Mouse (Mus musculus) forelimb bud, embryonic 11.5 days (tissue): ENCODE results near the gene Sema3b.

Source experiments
- DNase-seq: peaks from one replicate; pipeline ENCODE4 v3.0.0-alpha.2; 2012; ENCODE audit warnings: low read depth, low spot score

Gene Sema3b

DNA sequence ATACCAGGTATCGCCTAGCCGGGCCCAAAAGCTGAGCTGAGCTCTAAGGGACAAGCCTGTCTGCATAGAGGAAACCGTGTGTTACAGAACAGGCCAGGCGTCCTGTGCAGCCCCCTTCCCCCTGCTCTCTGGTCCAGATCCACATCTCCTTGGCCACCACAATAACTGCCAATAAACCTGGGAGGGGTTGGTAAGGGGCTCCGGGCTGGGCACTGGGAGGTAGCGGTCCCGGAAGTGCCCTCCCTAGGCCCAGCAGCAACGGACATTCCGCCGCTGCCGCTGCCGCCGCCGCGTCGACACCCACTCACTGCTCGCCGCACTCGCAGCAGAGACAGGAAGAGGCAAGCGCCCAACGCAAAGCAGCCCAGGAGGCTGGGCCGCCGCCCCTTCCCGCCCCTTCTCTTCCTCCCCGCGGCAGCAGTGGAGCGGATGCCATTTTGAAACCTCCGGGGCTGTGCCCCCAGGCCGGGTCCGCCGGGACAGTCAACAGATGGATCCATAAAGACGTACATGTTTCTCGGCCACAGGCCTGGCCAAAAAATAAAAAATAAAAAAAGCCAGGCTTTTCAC, 24.1 kb upstream of the Sema3b start:
- peak; percentile 59 for DNase-seq

DNA sequence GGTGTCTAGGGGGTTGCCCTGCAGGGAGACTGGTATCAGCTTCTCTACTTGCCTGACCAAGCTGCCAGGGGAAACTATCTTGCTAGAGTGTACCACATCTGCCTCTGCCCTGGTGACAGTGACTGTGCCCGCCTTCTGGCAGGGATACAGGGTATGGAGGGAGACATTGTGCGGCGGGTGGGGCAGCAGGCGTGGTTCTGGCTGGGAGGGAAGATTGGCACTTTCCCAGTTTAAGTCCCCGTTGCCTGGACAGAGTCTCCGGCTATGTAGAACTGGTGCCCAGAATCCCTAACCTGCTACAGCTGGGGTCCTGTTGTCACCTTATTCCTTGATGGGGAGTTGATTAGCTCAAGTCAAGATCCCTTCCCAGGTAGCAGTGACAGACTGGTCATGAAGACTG, 23.4 kb upstream of the Sema3b start:
- DNase-seq, result no peak

DNA sequence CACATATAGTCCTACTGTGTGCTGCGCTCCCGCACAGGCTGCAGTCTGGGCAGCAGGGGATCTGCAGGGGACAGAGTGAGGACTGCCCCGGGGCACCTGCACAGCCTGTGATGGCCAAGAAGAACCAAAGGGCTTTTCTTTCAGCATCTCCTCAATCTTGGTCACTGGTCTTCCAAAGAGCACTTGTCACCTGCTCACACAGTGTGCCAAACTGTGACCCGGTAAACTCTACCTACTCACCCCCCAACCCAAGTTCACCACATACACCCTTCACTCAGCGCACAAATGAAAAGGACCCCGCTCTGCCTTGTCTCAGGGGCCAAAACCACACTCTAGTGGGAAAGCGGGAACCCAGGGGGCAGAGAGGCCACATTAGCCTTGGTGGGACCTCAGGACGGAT, 22.8 kb upstream of the Sema3b start:
- no peak for DNase-seq

DNA sequence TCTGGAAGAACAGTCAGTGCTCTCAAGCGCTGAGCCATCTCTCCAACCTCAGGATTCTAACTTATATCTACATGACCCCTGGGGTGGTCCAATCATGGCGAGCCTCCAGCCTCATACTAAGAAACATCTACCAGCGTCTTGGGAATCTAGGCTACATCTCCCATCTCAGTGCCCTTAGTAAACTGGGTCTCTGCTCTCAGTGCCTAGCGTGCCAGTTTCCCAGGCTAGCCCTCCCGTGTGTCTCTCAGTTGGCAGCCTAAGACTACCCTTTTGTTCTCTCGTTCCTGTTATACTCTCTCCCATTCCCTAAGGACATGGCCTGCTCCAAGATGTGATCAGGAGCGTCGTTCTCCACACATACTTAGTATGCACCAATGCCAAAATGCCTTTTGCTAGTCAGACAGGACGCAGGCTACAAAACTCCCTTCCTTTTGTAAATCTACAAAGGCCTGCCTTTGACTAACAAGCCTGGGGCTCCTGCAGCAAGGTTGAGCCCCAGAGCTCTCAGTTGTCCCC, 22.3 kb upstream of the Sema3b start:
- DNase-seq, result no peak

DNA sequence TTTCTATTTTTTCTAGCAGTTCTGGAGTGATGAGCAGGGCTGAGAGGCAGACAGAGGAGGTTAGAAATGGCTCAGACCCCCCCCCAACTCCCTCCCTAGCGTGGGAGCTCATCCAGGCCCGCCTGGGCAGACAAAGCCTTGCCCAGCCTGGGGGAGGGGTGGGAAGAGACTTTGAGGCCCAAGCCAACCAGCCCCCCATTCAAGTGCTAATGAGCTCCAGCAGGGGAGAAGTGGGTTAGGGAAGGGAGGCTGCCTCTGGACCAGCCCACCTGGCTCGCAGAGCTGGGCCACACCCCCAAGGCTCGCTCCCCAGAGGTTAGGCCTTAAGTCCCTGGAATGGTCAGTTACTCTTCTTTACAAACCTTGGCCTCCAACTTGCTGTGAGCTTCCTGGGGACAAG, 21.5 kb upstream of the Sema3b start:
- DNase-seq, result peak; percentile 71

DNA sequence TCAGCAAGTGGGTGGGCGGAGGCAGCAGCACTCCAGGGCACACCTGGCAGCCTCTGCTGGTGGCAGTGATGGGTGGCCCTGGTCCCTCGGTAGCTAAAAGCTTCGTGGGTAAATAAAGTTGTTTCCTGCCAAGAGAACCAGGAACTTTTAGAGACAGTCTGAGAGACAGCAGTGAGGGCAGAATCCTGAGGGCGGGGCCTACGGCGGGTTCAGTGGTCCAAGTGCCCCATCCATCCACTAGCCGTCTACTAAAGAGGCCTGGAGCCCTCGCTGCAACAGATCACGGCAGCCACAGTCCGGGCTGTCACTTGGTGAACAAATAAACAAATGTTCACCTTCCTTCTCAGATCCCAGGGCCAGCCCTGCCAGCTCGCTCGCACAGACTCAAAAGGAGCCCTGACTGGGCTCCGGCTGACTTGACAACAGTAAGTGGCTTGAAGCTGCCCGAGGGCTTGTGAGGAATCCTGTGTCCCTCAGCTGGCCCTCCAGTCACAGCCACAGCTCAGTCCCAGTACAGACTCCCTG, 20.9 kb upstream of the Sema3b start:
- DNase-seq, result no peak

DNA sequence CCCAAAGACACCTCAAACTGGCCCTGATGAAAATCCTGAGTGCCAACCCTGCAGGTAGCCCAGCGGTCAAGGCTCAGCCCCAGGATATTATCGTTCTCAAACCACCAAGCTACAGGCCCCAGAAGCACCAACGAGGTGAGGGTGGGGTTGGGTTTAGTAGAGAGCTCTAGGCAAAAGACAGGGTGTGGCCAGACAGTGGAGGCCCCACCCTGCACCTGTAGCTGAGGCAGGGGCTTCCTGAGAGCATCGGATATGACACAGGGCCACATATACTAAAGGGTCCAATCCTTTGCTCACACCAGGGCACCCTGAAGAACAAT, 20.3 kb upstream of the Sema3b start:
- DNase-seq, result no peak

DNA sequence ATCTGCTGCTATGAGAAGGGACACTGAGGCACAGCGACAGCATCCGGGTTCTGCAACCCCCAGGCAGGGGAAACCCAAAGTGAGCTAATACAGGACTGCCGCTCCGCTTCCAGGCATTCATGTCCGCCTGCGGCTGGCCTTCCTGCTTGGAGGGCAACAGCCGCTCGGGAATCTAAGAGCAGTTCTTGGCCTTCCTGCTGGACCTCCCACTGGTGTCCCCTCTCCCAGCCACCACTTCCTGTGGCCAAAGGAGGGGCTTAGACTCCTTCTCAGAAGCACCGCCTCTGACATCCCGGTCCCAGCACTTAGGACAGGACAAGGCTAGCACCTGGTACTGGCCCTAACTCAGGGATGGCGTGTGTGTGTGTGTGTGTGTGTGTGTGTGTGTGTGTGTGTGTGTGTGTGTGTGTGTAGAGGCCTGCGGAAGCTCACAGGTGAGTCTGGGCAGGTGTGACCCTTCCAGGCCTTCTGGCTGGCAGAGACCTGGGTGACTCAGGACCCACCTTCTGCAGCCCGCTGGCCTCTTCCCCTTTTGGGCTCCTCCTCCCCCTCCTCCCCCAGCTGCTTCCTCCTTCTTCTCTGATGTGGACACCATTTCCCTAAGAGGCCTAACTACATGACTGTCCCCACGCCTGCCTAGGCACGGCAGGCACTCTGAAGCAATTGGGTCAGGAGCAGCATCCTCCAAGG, 19.8 kb upstream of the Sema3b start:
- no peak for DNase-seq

DNA sequence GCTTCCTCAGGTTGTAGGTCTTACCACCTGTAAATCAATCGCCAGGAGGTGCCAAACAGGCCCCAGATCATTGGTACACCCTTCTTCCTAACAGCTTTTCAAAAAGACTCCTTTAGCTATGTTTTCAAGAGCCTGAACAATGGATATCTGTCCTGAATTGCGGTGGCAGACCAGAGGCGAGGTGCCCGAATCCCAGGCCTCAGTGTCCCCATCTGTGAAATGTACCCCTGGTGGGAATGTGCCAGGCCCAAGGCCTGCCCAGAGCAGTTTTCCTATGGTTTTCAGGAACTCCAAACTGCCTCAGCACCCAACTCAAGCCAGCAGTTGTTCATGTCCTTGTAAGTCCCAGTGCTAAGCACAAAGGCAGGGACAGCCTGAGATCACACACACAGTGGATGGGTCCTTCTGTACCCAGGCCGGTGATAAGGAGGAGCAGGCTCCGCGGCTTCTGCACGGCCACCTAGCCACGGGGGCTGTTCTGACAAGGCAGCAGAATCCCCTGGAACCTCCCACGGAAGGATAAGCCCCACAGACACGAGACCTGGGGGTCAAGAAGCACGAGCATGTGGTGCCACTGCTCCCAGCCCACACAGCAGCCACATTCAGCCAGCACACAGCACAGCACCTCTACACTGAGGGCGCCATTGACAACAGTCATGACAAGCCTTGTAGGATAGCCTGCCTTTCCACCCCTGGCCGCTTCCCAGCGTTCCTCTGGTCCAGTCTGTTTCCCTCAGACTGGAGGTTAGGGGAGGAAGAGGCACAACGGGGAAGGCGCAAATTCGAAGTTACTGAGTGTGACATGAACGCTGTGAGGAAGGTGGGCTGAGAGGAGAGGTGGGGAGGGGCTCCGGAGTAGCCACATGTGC, 18.6 kb upstream of the Sema3b start:
- DNase-seq, result no peak

DNA sequence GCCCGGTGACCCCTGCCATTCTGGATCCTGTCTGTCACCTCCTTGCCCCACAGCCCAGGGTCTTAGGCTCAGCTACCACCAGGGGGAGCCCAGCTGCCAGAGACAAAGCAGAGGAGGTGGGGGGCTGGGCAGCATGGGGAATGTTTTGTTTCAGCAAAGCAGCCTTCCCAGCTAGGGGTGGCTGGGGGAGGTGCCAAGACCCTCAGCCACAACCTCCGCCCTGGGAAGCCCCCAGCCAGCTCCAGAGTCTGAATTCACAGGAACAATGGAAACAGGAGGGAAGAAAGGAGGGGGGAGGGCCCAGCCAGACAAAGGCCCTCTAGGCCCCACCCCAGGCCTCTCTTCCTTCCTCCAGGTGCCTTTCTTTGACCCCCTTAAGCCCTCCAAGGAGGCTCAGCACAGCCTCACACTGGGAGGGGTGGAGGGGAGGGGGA, 17.8 kb upstream of the Sema3b start:
- peak; percentile 93 for DNase-seq

DNA sequence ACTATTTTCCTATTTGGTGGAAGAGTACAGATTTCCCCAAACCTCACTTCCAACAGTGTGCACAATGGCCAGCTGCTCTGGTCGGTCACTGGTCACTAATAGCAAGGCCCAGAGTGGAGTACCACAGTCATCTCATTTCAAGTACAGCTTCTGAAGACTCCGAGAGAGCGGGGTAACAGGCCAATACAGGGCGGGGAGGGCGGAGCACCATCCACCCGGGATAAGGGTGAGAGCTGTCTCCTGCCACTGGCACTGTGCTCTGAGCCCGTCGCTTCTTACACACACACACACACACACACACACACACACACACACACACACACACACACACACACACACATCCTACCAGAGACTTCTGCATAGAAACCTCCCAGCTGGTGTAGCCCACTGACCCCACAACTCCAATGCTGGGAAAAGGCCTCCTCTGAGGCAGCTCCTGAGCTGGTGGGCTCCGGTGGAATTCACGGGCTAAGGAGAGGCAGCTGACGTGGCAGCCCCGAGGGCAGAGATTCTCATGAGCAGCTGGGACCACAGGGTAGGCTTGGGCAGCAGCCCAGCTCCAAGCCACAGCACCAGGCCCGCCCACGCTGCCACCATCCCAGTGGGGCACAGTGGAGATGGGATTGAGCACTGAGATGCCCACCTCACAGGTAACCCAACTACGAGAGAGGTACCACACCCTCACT, 17.3 kb upstream of the Sema3b start:
- no peak for DNase-seq

DNA sequence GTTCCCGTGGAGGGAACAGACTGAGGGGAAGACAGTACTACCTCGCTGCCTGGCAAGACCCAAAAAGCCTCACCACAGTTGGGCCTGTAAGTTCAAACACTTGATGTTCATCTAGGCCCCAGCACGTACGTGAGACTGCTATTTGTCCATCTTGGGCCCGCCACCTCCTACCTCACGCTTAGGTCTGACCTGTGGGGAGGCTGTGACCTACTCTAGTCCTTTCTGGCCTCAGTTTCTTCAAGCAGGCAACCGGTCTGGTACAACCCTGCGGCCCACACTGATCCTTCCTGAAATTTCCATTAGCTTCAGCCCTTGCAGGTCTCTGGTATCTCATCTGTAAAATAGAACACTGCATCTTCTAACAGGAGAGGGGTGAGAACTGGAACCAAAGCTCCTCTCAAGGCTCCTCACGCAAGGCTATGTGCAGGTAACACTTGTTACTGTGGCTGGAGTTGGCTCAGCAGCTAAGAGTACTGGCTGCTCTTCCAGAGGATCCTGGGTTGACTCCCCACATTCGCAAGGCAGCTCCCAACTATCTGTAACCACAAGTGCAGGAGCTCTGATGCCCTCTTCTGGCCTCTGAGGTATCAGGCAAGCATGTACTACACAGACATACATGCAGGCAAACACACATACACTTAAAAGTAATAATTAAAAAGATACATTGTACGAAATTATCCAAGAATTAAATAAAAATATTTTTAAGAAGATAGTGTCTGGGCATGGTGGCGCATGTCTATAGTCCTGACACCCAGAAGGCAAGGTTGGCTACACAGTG, 16.5 kb upstream of the Sema3b start:
- DNase-seq, result no peak

DNA sequence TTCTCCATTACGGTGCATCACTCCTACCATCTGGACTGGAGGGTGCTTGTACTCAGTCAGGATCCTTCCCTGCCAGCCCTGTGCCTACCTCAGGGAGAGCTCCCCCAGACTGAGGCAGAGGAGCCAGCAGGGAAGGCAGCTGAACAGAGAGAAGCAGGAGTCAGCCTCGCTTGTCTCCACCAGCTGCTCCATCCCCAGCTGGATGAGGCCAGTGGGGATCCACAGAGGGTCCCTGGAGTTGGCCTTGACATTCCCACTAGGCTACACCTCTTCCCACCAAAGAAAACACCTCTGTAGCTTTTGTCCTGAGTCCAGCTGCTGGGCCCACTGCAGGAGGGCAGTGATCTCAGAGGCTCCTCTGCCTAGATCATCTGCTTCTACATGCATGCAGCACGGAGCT, 15.9 kb upstream of the Sema3b start:
- no peak for DNase-seq

DNA sequence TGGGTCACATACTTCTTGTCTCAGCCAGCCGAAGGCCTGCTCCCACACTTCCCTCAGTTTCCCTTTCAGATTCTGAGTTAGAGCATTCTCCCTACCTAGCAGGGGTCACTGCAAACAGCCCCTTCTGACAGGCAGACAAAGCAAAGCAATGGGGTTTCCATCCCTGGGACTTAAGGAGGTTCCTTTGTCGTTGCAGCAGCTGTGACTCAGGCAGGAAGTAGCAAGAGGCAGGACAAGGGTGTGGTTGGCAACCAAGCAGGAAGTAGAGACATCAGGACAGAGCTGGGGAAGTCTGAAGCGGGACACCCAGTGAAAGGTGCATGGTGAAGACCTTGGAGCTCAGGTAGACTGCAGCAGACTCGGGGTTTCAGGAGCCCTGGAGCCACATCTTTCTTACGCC, 15.5 kb upstream of the Sema3b start:
- DNase-seq, result no peak

DNA sequence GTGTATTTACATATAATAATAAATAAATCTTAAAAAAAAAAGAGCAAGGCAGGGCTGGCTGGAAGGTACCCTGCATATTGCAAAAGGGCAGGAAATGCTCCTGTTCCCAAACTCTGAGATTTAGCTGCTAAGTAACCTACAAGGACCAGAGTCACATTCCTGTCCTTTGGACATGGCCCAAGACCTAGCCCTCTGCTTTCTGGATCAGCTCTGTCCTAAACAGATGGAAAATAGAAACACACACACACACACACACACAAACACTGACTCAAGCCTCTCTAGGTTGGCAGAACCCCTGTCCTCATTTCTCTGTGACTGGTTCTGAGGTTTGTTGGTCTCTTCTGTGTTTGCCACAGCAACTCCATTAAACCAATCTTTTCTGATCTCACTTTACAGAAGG, 11.9 kb upstream of the Sema3b start:
- DNase-seq, result no peak

DNA sequence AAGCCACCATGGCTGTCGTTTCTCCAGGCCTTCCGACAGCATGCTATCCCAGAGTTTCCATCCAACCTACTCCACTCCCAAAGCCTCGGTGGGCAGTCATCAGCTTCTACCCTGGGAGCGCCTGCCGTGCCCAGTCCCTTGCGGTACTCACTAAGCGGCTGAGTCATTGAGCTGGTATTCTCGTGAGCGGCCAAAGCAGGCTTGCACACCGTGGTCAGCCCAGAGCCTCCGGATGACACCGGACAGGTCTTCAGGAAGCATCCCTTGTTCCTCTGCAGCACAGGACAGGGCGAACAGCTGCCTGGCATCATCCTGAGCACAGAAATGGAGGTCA, 10.5 kb upstream of the Sema3b start:
- no peak for DNase-seq

DNA sequence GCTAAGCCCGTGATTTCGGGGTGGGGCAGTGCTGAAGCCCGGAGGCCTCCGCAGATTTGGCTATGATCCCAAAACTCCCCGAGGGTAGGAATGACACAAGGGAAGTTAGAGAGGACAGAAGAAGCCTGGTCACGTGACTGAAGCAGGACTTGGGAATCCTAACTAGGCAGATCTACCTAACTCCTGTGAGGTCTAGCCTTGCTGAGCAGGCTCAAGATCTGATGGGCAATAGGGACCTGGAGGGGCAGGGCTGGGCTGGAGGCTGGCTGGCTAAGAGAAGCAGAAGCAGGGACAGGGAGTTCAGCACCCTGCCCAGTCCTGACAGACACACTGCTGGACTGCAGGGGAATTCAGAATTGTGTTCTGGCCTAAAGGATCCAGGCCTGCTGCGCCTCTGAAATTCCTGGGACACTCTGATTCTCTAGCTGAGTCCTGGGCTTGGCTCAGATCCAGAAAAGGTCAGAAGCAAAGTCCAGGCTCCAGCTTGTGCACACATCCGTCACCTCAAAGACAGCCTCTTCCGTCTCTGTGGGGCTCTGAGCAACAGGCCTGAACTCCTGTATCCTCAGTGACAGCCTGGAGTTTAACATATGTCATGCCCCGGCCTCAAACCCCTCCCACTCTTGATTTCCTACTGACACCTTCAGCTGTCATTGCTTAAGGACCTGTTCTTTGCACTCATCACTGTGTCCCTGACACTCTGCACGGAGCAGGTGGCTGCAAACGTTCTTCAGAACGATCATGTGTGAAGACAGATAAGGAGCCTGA, 9.9 kb upstream of the Sema3b start:
- DNase-seq, result no peak

DNA sequence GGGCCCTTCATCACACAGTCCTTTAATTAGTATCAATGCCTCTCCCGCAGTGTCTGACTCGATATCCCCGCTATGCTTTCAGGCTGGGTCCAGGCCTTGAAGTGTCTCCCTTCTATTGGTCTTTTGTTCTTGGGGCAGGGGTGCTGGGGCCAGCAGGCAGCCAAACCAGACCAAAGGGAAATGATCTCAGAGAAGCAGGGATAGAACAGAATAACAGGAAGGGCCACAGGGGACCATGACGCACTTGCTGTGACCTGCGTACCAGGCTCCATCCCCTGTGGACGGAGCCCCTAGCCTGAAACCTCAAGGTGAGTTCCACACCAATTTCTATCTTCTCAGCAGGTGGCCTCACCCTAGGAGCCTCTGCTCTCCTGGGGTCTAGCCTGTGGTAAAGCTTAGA, 9.1 kb upstream of the Sema3b start:
- no peak for DNase-seq

DNA sequence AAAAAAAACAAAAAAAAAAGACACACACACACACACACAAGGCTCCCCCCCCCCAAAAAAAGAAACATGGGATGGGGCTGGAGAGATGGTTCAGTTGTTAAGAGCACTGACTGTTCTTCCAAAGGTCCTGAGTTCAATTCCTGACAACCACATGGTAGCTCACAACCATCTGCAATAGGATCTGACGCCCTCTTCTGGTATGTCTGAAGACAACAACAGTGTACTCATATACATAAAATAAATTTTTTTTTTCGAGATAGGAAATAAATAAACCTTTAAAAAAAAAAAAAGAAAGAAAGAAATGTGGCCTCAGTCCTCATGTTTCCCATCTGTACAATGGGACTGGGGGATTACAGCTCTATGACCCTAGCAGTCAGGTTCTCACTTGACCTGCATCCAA, 8.4 kb upstream of the Sema3b start:
- DNase-seq, result no peak

DNA sequence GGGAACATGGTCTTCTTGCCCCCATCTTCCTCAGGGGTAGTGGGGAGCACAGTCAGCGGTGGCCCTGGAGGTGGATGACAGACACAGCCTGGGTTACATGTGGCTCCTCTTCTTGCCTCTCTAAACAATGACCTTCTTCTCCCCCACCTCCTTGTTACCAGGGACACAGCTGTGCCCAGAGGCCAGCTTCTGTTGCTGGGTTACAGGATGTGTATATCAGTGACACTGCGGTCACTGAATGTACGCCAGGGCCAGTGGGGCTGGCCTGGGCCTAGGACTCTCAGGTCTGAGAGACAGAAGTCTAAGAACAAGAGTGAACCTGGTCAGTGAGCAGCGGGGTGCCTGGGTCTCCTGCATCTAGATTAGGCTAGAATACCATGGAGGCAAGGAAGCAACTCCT, 6.0 kb upstream of the Sema3b start:
- no peak for DNase-seq
